Mouse (Mus musculus) gastrocnemius, postnatal 14 days (tissue): ENCODE results near the gene Aim2. TPM values are rescaled to one million over a fixed set of nuclear protein-coding genes. Genes with fewer than 3 reads are reported as not detected.
A peak's percentile ranks its signal among the peaks of the same experiment; 100 is the strongest.
"Not testable (repeated sequence)": the region's sequence is repeated elsewhere in the genome, so short reads cannot be mapped to it uniquely, and the experiment has no call there.

Experiments
- DNase-seq: peaks from one replicate; pipeline ENCODE4 v3.0.0; 2021; ENCODE audit warnings: mixed read lengths
- intact Hi-C: fragments of 180-260 bp; cut with DNase I; formaldehyde crosslinking; loops from one replicate; pipeline ENCODE4 v1.15.1; 2025; ENCODE audit warnings: low total_unique reads
- long read RNA-seq, 2 experiments: library from polyadenylated mRNA; stranded (forward); transcript quantifications; one replicate each; pipeline ENCODE4 v2.0.0; 2021
- total RNA-seq, 2 experiments: library from RNA; stranded (reverse); gene quantifications; 2 replicates each; pipeline ENCODE4 v1.2.3; 2021

The Aim2 gene
- total RNA-seq: under 1 TPM; 0.35 to 0.69 TPM
- long read RNA-seq, experiment 1: 0 reads
- long read RNA-seq, experiment 2: 0 reads

DNA sequence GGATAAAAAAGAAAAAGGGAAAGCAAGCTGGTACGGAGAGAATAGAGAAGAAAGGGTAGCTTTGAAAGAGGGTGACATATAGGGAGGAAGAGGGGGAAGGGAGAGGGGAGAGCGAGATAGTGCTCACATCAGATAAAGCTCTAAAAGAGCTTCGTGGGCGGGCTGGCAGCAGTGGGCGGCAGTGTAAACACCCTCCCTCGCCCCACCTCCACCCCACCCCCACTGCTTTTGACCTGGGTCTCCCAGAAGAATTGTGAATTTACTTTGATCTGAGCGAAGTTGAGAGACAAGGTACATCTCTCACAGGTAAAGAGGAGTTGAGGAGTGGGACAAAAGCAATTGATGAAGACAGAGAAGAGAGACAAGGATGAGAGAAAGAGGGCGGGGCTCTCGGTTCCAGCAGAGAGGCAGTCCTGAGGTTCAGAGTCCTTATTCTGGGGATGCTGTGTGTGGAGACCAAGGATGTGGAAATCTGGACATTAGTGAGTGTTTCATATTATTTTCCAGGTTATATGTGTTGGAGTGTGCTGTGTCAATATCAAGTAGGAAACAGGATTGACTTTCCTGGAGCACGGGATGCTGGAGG is at the start of gene Aim2:
Gene Aim2, plus strand, starts transcription at position 508 of the 586 bp plus-strand sequence.
- intact Hi-C loops: no loop called here
- no peak for DNase-seq

DNA sequence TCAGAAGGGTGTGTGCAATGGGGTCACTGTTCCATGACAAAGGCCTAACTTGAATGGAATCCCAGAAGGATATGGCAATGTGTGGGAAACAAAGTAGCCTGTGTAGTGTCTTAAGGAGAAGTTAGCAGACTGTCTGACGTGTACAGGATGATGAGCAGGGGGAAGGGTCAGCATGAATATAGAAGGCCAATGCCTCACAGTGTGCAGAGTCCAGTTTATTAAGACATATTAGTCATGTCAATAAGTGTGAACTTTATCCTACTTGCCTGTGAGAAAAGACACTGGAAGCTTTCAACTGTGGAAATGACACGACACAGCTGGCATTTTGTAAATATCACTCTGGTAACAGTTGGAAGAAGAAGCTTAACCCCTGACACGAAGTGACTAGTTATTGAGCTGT is 47.9 kb upstream of the Aim2 start:
- DNase-seq, intact Hi-C loops: not testable (repeated sequence)

DNA sequence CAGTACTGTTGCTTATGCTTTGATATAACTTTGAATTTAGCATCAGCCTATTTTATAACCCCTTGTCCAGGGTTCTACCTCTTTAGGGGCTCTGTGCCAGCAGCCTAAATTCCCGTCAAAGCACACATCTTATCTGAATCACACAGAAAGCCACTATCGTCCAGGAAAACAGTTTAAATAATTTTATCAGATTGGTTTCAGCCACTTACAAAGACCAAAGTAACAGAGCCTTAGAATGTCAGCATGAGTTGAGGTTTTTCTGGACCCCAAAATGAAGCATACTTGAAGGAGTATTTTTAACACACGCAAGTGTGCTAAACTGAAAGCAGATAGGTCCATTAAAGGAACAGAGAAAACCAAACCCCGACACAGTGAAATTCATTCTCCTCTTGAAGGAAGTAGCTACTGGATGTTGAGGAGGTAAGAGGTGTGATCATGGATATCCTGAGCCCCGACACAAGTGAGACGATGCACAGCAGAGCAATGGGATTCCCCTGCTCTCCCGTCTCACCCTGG is 37.1 kb upstream of the Aim2 start:
- intact Hi-C loops: not testable (repeated sequence)

DNA sequence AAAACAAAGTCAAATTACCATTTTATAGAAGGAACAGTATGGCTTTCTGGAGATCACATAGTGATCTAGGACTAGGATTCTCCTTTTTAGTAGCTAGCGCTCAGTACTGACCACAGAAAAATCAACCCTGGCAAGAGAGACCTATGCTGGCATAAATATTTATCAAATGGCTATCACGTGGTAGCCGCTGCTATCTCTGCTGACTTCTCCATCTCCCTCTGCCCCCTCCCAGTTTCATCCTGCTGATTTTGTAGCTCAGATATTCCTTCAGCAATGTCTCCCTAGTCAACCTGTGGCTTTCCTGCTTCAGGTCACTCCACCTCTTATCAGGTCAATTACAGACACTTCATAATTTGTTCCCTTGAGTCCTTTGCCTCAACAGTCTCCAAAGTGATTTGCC is 35.0 kb upstream of the Aim2 start:
- intact Hi-C loops: no loop called here
- DNase-seq: no peak

More for the DNA sequence above, 37.1 kb upstream of the Aim2 start:
- not testable (repeated sequence) for DNase-seq

DNA sequence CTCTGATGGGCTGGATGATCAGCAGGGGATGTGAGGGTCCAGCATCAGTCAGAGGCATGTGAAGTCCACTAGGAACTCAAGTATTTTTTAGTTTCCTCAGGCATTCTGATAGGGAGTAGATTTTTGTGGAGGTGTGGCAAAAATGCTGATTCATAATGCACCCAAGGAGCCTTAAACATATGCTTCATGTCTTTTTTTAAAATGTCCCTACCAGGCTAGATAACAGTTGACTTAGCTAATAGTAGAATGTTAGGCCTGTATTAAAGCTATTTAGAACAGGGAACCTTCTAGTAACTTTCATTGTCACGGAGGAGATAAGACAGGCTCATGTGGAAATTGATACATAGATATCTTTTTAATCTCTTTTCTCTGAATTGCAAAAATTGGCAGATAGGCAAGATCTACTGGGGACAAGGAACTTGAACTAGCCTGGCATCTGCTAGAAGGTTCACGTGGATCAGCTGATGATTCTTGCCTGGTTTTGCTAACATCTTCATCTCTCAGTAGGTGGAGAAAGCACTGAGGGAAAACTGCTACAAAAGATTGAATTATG is 32.7 kb upstream of the Aim2 start:
- intact Hi-C loops: no loop called here
- DNase-seq: no peak

DNA sequence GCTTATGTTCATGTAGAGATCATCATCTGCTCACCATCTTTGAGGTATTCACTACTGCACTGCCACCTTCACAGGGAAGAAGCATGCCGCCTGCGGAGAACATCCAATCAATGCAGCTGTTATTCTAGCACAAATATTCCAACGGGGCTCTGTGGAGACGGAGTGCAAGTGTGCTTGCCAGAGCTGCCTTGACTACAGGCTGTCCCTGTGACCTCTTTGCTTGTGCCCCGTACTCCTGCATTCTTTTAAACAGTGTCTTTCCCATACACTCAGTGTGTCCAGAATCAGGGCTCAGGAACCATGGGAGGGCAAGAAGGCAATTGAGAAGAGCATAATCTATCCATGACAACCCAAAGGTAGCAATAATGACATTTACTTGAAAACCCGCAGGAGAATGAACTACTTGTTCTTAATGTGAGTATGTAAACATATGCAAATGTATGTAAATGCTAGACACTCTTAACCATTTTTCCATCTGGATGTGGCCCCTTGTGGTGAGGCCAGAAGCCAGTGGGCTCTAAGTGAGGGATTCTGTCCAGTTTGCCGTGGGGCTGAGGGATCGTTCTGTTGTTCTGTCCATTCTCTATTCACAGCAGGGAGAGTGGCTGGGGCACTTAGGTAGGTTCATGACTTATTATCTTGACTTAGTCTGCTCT is 29.0 kb upstream of the Aim2 start:
- no peak for DNase-seq
- intact Hi-C loops: no loop called here

DNA sequence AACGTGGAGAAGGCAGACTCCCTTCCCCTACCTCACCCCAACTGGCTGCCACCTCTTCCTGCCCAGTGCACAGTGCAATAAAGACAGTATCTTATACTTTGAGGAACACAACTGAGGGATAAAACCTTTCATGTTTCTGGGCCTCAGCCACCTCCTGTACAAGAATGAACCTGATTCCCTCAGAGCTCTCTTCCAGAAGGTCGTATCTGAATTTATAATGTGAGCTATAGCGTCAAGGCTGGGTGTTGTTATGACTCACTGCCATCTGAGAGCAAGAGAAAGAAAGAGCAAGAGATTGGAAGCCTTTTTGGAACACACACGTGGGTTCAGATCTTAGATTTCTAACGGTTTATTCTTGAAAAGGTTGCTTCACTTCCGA is 28.4 kb upstream of the Aim2 start:
- intact Hi-C loops: no loop called here
- no peak for DNase-seq

DNA sequence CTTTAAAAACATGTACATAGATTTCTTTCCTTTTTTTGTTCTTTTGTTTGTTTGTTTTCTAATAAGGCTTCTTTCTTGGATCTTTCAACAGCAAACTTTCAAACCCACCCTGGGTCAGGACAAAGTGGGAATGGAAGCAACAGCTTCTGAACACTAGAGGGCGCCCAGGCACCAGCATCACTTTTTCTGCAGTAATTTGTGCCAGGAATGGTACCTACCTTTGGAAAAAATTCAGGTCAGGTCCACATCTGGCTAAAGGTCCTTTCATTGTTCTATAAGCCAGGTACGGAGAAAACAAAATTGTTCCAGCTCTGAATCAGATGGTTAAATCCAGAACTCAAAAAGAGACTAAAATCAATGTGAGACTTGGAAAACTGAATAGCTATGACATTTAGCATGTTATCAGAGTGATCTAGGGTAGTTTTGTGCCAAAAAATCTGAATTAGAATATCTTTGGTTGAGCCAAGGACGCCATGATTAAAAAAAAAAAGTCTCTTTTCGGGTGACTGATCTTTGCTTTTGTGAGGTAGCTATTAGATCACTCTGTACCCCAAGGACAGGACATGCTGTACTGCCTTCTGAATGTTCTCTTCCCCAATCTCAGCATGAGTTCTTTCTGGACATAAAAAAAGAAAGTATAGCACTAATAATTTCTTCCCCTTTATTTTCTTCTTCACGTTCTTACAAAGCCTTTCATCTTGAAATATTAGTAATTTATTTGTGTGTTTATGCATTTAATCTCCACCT is 26.7 kb upstream of the Aim2 start:
- intact Hi-C loops: no loop called here
- no peak for DNase-seq

DNA sequence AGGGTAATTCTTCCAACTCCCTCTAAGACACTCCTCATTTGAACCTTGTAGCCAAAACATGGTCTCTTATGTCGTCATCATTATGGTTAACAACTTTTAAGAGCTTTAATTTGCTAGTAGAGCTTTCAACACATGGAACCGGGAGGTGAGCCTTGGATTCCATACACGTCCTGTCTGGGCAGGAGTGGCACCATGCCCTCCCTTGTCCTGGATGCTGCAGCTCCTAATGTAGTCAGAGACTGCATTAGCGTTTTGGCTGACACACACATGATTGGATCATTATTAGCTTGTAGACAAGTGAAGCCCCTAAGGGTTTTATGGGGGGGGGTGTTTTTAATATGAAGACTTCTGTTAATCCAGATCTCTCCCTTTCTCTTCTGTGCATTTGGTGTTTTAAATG is 25.7 kb upstream of the Aim2 start:
- intact Hi-C loops: no loop called here
- DNase-seq: no peak

DNA sequence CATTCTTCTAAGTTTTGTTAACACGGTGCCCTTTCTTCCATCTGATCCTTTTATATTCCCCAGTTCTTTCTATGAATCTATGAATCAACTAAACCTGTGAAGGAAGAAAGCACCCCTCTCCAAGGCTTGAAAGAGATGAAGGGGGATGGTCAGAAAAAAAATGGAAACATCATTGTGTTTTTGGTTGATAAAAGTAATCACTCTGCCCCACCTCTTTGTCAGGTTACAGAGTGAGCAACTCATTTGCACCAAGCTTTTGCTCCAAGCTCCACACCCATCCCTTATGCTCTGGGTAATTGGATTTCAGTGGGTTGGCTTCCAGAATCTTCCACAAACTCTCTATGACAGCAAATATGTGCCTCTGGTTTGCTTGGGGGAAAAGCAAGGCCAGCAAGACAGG is 25.3 kb upstream of the Aim2 start:
- DNase-seq: no peak
- intact Hi-C loops: no loop called here

DNA sequence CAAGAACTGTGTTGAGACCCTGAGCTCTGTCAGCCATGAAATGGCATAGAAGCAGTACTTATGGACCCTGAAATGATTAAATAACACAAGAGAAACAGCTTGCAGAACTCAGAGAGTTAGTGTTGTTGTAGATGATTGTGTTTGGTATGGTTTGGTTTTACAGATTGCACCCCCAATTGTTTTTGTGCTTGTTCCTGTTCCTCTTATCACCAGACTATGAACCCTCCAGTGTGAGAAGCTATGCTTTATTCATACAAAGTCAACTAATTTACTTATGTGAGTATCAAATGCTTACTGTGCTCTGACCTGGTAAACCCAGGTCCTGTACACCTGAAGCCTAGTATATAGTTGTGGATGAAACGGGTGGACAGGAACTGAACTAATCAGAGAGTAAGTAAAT is 24.1 kb upstream of the Aim2 start:
- intact Hi-C loops: no loop called here
- no peak for DNase-seq

DNA sequence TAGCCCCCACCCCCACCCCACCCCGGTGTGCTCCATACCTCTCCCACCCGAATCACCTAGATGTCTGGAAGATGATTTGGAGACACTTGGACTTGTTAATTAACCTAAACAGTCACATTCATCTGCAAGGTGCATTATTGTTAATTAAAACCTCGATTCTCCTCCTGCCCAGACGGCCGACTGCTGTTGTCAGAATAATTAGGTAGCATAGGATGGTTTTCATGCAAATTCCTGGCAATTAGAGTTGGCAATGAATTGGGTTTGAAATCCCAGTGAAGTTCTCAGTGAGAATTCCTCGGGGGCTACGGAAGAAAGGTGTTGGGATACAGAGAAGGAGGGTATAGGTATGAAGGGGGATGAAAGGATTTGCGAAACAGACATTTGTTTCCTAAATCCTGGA is 22.2 kb upstream of the Aim2 start:
- DNase-seq: no peak
- intact Hi-C loops: no loop called here

DNA sequence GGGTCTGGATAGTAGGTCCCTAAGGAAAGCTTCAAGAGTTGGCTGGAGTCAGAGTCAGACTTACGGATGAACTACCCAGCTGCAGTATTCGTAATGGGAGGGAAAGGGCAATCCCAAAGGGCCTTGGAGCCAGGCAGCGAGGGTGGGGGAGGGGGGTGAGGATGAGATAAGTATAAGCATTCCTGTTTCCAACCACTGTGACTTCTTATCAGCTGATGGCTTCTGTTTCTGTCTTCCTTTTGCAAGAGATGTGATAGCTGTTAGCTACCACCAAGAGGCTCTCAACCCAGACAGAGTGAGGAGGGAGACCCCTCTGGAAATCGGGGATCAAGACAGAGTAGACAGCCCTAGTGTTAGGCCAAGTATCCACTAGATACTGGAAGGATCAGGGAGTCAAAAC is 21.5 kb upstream of the Aim2 start:
- intact Hi-C loops: no loop called here
- DNase-seq: no peak

DNA sequence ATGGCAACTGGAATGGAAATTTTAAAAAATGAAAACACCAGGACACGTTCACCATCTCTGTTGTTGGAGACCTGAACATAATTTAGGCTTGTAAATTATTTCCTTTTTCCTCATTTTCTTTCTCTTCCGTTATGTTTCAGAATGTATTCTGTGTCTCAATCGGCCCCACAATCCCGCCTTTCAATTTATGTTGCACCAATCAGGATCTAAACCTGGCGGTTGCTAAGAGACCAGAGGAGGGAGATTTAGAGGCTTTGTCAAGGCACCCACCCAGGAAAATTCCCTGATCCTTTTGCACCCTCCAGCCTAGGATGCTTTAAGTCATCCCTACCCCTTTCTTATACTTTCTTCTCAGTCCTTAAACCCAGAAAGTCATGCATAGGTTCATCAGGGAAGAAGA is 20.9 kb upstream of the Aim2 start:
- no peak for DNase-seq
- intact Hi-C loops: loop anchor here (10.0 kb wide), 1 partner anchor 65 kb away; no protein-coding TSS in a partner anchor

DNA sequence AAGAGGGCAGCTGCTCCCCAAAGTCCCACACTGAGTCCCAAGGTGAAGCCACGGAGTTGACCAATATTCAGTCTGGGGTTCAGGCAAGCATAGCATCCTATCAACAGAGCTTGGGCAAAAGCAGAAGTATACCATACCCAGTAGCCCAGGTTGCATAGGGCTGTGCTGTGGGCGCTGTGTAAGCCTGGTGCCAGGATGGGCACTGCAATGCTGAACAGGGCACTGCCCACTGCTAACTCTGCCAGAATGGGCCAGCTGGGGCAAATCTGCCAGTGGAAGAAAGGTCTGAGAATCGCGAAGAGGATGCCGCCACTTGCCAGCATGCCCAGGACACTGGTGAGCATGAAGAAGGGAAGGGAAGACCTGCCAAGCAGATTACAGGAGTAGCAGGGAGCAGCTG is 18.3 kb upstream of the Aim2 start:
- DNase-seq: no peak
- intact Hi-C loops: loop anchor here (10.0 kb wide), 1 partner anchor 62 kb away; no protein-coding TSS in a partner anchor

DNA sequence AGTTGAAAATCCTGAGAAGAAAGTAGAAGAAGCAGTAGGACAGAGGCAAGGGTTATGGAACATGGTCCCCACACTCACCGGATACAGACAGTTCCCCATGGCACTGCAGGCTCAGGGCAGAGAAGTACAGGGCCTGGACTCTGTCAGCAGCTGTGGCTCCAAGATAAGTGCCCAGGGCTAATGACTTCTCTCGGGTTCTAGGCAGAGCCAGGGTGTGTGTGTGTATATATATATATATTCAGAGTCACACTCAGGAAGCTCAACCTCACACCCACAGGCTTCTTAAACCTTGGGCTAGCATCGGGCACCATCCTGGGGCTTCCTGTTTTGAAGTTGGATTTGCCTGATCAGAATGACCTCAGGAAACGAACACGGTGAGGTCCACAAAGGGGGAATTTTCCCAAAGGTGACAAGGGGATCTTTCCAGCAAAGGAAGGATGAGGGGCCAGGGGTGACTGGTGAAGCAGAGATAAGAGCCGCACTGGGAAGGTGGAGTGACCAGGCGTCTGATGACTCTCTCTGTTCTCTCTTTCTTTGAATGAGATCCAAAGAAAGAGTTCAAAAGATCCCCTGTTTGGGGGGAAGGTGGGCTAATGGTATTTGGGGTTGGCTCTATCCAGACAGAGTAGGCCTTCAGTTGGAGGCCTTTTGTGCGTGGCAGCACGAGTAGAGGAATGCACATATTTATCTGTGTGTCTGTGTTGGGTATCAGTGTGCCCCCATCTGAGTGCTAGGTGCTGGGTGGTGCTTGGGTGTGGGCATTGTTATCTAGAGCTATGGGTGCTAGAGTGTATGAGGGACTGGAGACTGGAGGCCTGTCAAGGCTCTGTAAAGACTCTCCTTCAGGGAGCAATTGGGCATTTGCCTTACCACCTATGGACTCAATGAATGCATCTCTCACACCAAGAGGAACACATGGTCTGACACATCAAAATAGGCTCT is 17.1 kb upstream of the Aim2 start, which contains the start of gene Ackr1:
Gene Ackr1, minus strand, starts transcription at position 439 of the 942 bp plus-strand sequence.
- intact Hi-C loops: loop anchor here (10.0 kb wide), 1 partner anchor 61 kb away; no protein-coding TSS in a partner anchor
- DNase-seq: no peak

DNA sequence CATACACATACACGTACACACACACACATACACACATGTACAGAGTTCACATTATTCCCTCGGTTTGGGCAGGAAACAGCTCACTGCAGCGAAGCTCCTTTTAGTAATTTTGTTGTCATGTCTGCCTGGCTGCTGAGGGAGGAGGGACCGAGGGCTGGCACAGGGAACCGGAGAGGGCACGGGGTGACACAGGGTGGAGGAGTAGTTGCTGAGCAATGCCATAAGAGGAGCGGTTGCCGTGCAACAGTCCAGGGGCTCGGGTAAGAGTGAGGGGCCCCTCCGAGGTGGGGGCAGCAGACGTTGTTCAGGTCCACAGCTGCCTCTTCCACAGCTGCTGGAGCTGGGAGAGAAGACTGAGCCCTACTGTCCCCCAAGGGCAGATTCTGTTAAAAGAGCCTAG is 14.8 kb upstream of the Aim2 start:
- DNase-seq: no peak
- intact Hi-C loops: loop anchor here (10.0 kb wide), 1 partner anchor 59 kb away; no protein-coding TSS in a partner anchor

DNA sequence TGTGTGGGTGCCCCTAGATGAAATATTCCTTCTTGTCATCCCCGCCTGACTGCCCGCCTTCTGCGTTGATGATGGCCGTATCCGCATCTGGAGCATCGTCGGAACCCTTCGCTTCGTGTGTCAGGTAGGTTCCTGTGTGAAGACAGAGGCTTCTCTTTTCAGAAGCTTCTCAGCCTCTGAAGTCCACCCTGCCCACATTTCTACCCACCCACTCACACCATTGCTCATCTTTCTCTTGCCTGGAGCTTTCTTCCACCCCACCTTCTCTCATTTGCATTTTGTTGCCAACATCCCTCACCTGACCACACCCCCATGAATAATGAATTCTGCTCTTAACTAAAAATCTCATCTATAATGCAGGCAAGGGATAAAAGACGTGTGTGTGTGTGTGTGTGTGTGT is 13.7 kb upstream of the Aim2 start:
- no peak for DNase-seq
- intact Hi-C loops: loop anchor here (10.0 kb wide), 1 partner anchor 58 kb away; no protein-coding TSS in a partner anchor

DNA sequence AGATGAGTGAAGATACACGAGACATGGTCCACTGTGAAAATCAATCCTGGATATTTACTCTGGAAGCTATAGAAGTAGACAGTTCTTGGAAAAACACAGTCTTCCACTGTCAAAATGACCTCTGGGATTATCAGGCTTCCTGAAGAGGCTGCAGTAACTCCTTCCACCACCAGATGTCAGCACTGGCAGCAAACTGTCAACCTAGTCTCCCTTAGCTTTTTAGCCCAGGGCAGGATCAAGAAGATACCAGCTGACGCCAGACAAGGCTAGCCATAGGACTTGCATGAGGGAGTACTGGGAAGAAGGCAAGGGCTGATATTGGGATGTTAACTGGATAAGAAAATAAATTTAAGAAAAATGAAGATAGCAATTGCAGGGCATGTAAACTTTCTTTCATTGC is 11.1 kb upstream of the Aim2 start:
- intact Hi-C loops: loop anchor here (10.0 kb wide), 1 partner anchor 55 kb away; no protein-coding TSS in a partner anchor
- peak; percentile 25 for DNase-seq
